Mouse (Mus musculus) ovary, adult 18-20 months (tissue): ENCODE data around the gene Acp5.
"Not testable (repeated sequence)": the region's sequence is repeated elsewhere in the genome, so short reads cannot be mapped to it uniquely, and the experiment has no call there.

Source experiments
- DNase-seq: peaks from one replicate; pipeline ENCODE4 v3.0.0; 2022; ENCODE audit warnings: low spot score, mixed read lengths

Gene Acp5

GRCm38 (mm10) chr9:22135644-22136390, at the start of gene Acp5:
Gene Acp5 (minus strand): TSS chr9:22135711.
- no peak for DNase-seq

- no peak for DNase-seq
Measured at GRCm38 (mm10) chr9:22172318-22172717, 36.8 kb upstream of the Acp5 start.

- no peak for DNase-seq
Measured at GRCm38 (mm10) chr9:22169327-22169726, 33.8 kb upstream of the Acp5 start.

GRCm38 (mm10) chr9:22167751-22168150, 32.2 kb upstream of the Acp5 start:
- no peak for DNase-seq

- DNase-seq: no peak
Measured at GRCm38 (mm10) chr9:22166686-22167085, 31.2 kb upstream of the Acp5 start.

GRCm38 (mm10) chr9:22165964-22166363, 30.5 kb upstream of the Acp5 start:
- DNase-seq: no peak

GRCm38 (mm10) chr9:22164711-22165668, 29.5 kb upstream of the Acp5 start:
- no peak for DNase-seq

GRCm38 (mm10) chr9:22162912-22163311, 27.4 kb upstream of the Acp5 start:
- no peak for DNase-seq

GRCm38 (mm10) chr9:22162305-22162704, 26.8 kb upstream of the Acp5 start:
- no peak for DNase-seq

GRCm38 (mm10) chr9:22161299-22161698, 25.8 kb upstream of the Acp5 start:
- no peak for DNase-seq

- DNase-seq: no peak
Measured at GRCm38 (mm10) chr9:22157516-22158265, 22.2 kb upstream of the Acp5 start.

GRCm38 (mm10) chr9:22156497-22157245, 21.2 kb upstream of the Acp5 start, which contains the start of gene Pigyl:
Gene Pigyl (plus strand): TSS chr9:22156846.
- DNase-seq: peak; percentile 97

- no peak for DNase-seq
Measured at GRCm38 (mm10) chr9:22155614-22156013, 20.1 kb upstream of the Acp5 start.

GRCm38 (mm10) chr9:22153810-22154209, 18.3 kb upstream of the Acp5 start:
- no peak for DNase-seq

GRCm38 (mm10) chr9:22150946-22151345, 15.4 kb upstream of the Acp5 start:
- no peak for DNase-seq

GRCm38 (mm10) chr9:22150249-22150693, 14.8 kb upstream of the Acp5 start:
- not testable (repeated sequence) for DNase-seq

GRCm38 (mm10) chr9:22149426-22150248, 14.1 kb upstream of the Acp5 start:
- DNase-seq: no peak

- DNase-seq: no peak
Measured at GRCm38 (mm10) chr9:22144304-22144965, 8.9 kb upstream of the Acp5 start.

- DNase-seq: peak; percentile 64
Measured at GRCm38 (mm10) chr9:22143108-22144037, 7.9 kb upstream of the Acp5 start.
